Mouse (Mus musculus) ES-E14 (cell line): ENCODE results near the gene 2610001J05Rik.

Experiments used
- CHD2 ChIP-seq: IDR thresholded peaks from 2 replicates; pipeline ENCODE4 v1.6.1; 2014; ENCODE audit warnings: mild to moderate bottlenecking, low read depth, low read length, inconsistent platforms
- HCFC1 ChIP-seq: IDR thresholded peaks from 2 replicates; pipeline ENCODE4 v1.6.1; 2012; ENCODE audit warnings: low read length, inconsistent platforms, borderline replicate concordance; ENCODE audit not compliant: insufficient read depth
- ZC3H11A ChIP-seq: IDR thresholded peaks from 2 replicates; pipeline ENCODE4 v1.6.1; 2012; ENCODE audit warnings: low read depth, mild to moderate bottlenecking, inconsistent platforms, low read length, borderline replicate concordance

- TF ChIP-seq HCFC1 (no peak), CHD2 (no peak), ZC3H11A (no peak)
Observed at GRCm38 (mm10) chr6:13835720-13836665, 35.3 kb downstream of the 2610001J05Rik start.
